Mouse (Mus musculus) midbrain, embryonic 13.5 days (tissue): Measurements from ENCODE around the gene Clec4a2. TPM values are rescaled to one million over a fixed set of nuclear protein-coding genes. Genes with fewer than 3 reads are reported as not detected.
"Not testable (repeated sequence)": the region's sequence is repeated elsewhere in the genome, so short reads cannot be mapped to it uniquely, and the experiment has no call there.

Source experiments
- ATAC-seq: fragments of 200-750 bp; cut with Nextera tagmentation; 2 replicates; pipeline ENCODE4 v1.8.0; 2017; ENCODE audit warnings: mild to moderate bottlenecking, moderate TSS enrichment, moderate library complexity
- H3K27ac ChIP-seq: fragments of 300-500 bp; sonication (generic); 2 replicates; pipeline ENCODE4 v1.5.1; 2015; ENCODE audit warnings: inconsistent platforms, mild to moderate bottlenecking, moderate library complexity
- H3K27me3 ChIP-seq: fragments of 300-500 bp; sonication (generic); 2 replicates; pipeline ENCODE4 v1.6.1; 2015; ENCODE audit warnings: mild to moderate bottlenecking, inconsistent platforms
- H3K36me3 ChIP-seq: fragments of 300-500 bp; sonication (generic); 2 replicates; pipeline ENCODE4 v1.6.1; 2015; ENCODE audit warnings: mild to moderate bottlenecking, inconsistent platforms
- H3K4me1 ChIP-seq: fragments of 300-500 bp; sonication (generic); replicated peaks from 2 replicates; pipeline ENCODE4 v1.6.1; 2015; ENCODE audit warnings: inconsistent platforms
- H3K4me2 ChIP-seq: fragments of 300-500 bp; sonication (generic); replicated peaks from 2 replicates; pipeline ENCODE4 v1.6.1; 2015; ENCODE audit warnings: moderate library complexity, mild to moderate bottlenecking, inconsistent platforms
- H3K4me3 ChIP-seq: fragments of 300-500 bp; sonication (generic); replicated peaks from 2 replicates; pipeline ENCODE4 v1.5.1; 2015; ENCODE audit warnings: mild to moderate bottlenecking, inconsistent platforms
- H3K9ac ChIP-seq: fragments of 300-500 bp; sonication (generic); replicated peaks from 2 replicates; pipeline ENCODE4 v1.6.1; 2015; ENCODE audit warnings: mild to moderate bottlenecking, inconsistent platforms
- H3K9me3 ChIP-seq: fragments of 300-500 bp; sonication (generic); 2 replicates; pipeline ENCODE4 v1.6.1; 2016; ENCODE audit warnings: mild to moderate bottlenecking, inconsistent platforms
- WGBS: fragments of 180-500 bp; shearing (Covaris S2); methylation state at CpG from one replicate; pipeline ENCODE4 v1.1.7; 2015; 5-methylcytosine and 5-hydroxymethylcytosine counted together
- polyA plus RNA-seq: library from polyadenylated mRNA; unstranded; fragments of >200 nt; fragmentation: Nextera tagmentation; extraction: Ambion mirVana; gene quantifications from 2 replicates; pipeline ENCODE4 v1.2.1, GENCODE M21; 2015

The Clec4a2 gene
- 0.96 and 1.0 TPM in 2 replicates for polyA plus RNA-seq

DNA sequence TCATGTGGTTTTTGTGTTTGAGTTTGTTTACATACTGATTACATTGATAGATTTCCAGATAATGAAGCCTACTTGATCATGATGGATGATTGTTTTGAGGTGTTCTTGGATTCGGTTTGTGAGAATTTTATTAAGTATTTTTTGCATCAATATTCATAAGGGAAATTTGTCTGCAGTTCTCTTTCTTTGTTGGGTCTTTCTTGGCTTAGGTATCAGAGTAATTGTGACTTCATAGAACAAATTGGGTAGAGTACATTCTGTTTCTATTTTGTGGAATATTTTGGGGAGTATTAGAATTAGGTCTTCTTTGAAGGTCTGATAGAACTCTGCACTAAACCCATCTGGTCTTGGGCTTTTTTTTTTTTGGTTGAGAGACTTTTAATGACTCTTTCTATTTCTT is at the start of gene Clec4a2:
Gene Clec4a2 (plus strand): TSS at position 301 of the 400 bp plus-strand sequence.
- H3K27ac ChIP-seq, H3K27me3 ChIP-seq, H3K36me3 ChIP-seq, ATAC-seq, H3K4me3 ChIP-seq, H3K4me2 ChIP-seq, H3K9me3 ChIP-seq, H3K9ac ChIP-seq, H3K4me1 ChIP-seq: not testable (repeated sequence)
- WGBS, result 64% methylated on average over 1 of the region's 1 CpGs

DNA sequence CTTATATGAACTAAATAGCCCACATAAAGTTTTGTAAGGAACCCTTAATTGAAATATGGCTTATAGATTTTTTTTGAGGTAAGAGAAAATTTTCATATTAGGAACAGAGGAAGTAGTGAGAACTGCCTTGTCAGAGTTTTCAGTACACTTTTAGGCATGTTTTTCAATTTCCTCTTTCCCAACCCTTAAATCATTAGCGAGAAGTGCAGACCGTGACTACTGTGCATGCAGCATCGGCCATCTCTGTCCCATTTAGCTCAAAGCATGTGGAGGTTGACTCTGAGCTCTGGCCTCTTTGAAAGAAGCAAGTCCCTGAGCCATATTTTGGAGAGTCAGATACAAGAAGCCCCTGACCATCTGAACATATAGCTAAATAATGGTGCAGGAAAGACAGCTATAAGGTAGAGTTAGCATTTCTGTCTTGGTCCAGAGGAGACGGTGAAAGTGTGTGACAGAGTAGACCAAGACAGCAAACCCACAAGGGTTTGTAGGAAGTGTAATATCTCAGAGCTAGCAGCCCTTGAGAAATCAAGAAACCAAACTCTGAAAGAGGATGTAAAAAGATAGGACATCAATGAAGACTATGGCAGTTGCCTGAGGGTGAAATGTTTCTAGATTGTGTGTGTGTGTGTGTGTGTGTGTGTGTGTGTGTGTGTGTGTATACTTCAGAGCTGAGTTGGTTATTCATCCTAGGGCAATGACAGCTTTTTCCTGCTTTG is 10.9 kb upstream of the Clec4a2 start:
- H3K9ac ChIP-seq, result no peak overlapping the region
- H3K4me1 ChIP-seq, result no peaks in the 10 kb centered on the region
- no peak overlapping the region for H3K4me2 ChIP-seq
- no peaks in the 10 kb centered on the region for H3K36me3 ChIP-seq
- peaks cover 5% of the 10 kb centered on the region; the same call in 1 of the 2 replicates for H3K9me3 ChIP-seq
- ATAC-seq, result no peak
- whole genome bisulfite sequencing, result 96% methylated on average over 4 of the region's 4 CpGs
- no peak overlapping the region for H3K4me3 ChIP-seq
- no peaks in the 10 kb centered on the region for H3K27me3 ChIP-seq
- H3K27ac ChIP-seq, result no peak overlapping the region

DNA sequence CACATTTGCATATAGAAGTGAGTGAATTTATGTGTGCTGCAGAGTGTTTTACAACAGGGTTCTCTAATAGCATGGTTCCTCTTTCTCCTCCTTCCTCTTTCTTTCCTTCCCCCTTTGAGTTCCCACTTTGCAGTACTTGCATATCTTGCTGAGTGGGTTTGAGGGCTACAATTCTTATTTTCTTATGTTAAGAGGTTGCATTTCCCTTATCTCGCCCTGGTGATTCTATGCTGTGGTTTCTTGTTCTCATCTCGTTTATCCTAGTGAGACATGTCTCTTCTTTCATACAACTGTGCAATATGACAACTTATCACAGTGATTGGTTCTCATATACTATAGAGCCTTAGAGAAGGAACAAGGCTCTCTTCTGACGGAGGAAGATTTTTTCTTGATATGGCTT is 17.0 kb downstream of the Clec4a2 start:
- H3K36me3 ChIP-seq, result no peaks in the 10 kb centered on the region
- no peak overlapping the region for H3K27ac ChIP-seq
- H3K4me3 ChIP-seq, result no peak overlapping the region
- H3K9ac ChIP-seq, result no peak overlapping the region
- H3K4me1 ChIP-seq, result no peaks in the 10 kb centered on the region
- no peaks in the 10 kb centered on the region for H3K27me3 ChIP-seq
- H3K9me3 ChIP-seq, result no peaks in the 10 kb centered on the region
- 71% methylated on average over 3 of the region's 3 CpGs for WGBS
- no peak for ATAC-seq
- H3K4me2 ChIP-seq, result no peak overlapping the region

DNA sequence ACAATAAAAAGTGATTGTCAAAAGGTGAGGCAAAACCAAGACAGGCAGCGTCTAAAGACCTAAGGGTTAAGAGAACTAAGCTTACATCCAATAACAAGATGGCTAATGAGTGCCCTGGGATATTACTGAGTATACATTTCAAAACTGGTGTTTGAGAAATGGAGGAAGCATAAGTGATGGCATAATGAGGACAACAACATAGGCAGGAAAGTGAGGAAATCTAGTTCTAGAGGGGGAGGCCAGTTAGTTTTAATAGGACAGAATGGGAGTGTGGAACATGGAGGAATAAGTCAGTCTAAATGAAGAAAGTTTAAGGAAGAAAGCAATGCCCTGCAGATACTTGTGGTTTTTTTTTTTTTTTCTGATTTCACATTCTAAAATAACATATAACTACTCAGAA is 20.9 kb downstream of the Clec4a2 start:
- ATAC-seq, result no peak
- H3K4me1 ChIP-seq, result no peaks in the 10 kb centered on the region
- no peak overlapping the region for H3K4me2 ChIP-seq
- H3K9me3 ChIP-seq, result no peaks in the 10 kb centered on the region
- no peak overlapping the region for H3K9ac ChIP-seq
- 59% methylated on average over 1 of the region's 1 CpGs for WGBS
- no peak overlapping the region for H3K27ac ChIP-seq
- H3K36me3 ChIP-seq, result no peaks in the 10 kb centered on the region
- H3K27me3 ChIP-seq, result no peaks in the 10 kb centered on the region
- H3K4me3 ChIP-seq, result no peak overlapping the region

DNA sequence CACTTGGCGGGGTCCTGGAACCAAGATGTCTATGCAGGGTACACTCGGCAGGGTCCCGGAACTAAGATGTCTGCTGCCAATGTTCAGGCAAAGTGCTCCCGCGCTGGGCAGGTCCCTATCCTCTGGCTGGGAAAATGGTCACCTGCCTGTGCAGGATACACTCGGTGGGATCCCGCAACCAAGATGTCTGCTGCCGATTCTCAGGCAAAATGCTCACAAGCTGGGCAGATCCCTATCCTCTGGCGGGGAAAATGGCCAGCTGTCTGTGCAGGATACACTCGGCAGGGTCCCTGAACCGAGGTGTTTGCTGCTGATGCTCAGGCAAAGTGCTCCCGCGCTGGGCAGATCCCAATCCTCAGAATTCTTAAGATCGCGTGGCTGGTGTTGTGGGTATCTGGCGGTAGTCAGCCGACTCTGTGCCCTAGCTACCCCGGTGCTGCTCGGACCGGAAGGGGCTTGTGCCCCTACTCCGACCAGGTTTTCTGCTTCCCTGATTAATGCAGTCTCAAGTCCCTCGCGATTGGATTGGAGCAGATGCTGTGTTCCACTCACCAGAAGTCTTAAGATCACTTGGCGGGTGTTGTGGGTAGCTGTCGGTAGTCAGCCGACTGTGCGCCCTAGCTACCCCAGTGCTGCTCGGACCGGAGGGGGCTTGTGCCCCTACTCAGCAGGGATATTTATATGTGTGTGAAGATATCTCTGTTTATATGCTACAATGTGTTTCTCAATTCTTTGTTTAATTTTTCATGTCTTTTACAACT is 31.7 kb downstream of the Clec4a2 start:
- H3K4me3 ChIP-seq, H3K27me3 ChIP-seq, H3K36me3 ChIP-seq, H3K4me2 ChIP-seq, H3K9me3 ChIP-seq, ATAC-seq, H3K4me1 ChIP-seq, H3K9ac ChIP-seq, H3K27ac ChIP-seq: not testable (repeated sequence)
- whole genome bisulfite sequencing, result 75% methylated on average over 29 of the region's 29 CpGs

DNA sequence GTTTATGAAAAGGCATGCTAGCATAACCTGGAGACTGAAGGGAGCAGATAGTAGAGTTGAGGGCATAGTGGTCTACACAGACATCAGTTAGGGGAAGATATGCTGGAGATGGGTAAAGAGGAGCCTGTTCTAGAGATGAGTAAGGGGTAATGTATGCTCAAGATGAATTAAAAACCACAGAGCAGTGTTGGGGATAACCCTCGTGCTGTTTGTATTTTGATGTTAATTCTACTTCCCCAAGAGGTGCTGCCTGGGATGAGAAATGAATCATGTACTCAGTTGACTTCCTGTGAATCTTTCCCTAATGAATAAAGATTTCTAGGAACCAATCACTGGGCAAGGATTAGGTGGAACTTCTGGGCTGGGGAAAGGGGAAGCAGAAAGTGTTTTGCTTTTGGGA is 63.9 kb downstream of the Clec4a2 start:
- 51% methylated on average over 1 of the region's 1 CpGs for WGBS
- no peak for ATAC-seq
- H3K4me1 ChIP-seq, result no peaks in the 10 kb centered on the region
- H3K27me3 ChIP-seq, result no peaks in the 10 kb centered on the region
- H3K4me3 ChIP-seq, result no peak overlapping the region
- H3K4me2 ChIP-seq, result no peak overlapping the region
- no peak overlapping the region for H3K27ac ChIP-seq
- H3K9ac ChIP-seq, result no peak overlapping the region
- H3K36me3 ChIP-seq, result no peaks in the 10 kb centered on the region
- H3K9me3 ChIP-seq, result no peaks in the 10 kb centered on the region

DNA sequence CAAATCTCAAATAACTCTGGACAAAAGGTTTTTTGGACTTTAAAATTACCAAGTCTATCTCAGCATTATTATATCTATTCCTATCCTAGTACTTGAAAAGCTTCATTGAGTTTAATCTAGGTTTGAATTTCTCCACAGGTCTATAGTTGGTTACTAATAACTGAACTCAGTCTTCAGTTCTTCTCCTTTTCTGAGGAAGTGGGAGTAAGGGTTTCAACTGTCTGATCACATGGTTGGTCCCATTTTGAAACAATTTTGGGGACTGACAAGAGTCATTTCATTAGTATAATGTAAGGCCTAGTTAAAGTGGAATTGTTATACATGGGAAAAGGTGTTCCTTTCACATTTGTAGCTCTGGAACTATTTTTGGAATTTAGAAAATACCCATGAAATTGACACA is 64.8 kb downstream of the Clec4a2 start:
- Histone ChIP-seq H3K4me1 (no peaks in the 10 kb centered on the region), H3K9me3 (no peaks in the 10 kb centered on the region), H3K4me3 (no peak overlapping the region), H3K27me3 (no peaks in the 10 kb centered on the region), H3K9ac (no peak overlapping the region), H3K36me3 (no peaks in the 10 kb centered on the region), H3K4me2 (no peak overlapping the region), H3K27ac (no peak overlapping the region)
- ATAC-seq, result no peak

DNA sequence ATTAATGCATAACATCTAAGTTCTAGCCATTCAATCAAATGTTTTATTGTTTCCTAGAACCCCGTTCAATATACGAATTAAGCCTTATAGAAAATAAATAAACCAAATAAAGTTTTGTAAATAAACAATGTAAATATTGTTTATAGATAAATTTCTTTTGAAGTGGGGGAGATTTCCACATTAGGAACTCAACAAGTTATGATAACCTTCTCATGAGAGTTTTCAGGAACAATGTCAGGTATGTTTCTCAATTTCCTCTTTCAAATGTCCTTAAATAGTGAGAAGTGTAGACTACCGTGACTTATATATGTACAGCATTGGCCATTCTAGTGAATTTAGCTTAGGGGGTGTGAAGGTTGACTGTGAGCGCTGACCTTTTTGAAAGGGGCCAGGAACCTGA is 66.4 kb downstream of the Clec4a2 start, which contains the start of gene Clec4b2:
Gene Clec4b2 (plus strand): TSS at position 301 of the 400 bp plus-strand sequence.
- Histone ChIP-seq H3K9me3 (no peaks in the 10 kb centered on the region), H3K4me2 (no peak within 1 kb of the TSS), H3K27ac (no peak within 1 kb of the TSS), H3K4me3 (no peak within 1 kb of the TSS), H3K9ac (no peak within 1 kb of the TSS), H3K36me3 (no peaks in the 10 kb centered on the region), H3K4me1 (no peaks in the 10 kb centered on the region), H3K27me3 (no peaks in the 10 kb centered on the region)
- ATAC-seq, result no peak
- 92% methylated on average over 4 of the region's 4 CpGs for WGBS

DNA sequence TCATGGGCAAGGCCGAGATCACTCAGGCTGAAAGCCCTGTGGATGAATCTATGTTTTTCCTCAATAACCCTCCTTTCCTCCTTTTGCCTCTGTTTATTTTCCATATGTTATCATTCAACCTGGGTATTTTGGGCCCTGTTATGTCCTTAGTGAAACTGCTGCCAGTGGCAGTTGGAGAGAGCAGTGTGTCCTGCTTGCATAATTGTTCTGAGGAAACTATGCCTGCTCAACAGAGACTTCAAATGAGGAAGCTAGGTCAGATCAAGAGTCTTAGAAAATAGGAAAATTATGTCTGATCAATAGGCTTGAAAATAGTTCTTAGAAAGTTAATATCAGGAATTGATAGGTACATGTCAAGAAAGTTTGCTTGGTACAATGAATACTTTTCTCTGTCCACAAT is 69.3 kb downstream of the Clec4a2 start:
- H3K4me1 ChIP-seq, result no peaks in the 10 kb centered on the region
- ATAC-seq, result no peak
- no peaks in the 10 kb centered on the region for H3K36me3 ChIP-seq
- H3K9me3 ChIP-seq, result no peaks in the 10 kb centered on the region
- no peak overlapping the region for H3K4me2 ChIP-seq
- H3K27me3 ChIP-seq, result no peaks in the 10 kb centered on the region
- H3K9ac ChIP-seq, result no peak overlapping the region
- WGBS, result 74% methylated on average over 1 of the region's 1 CpGs
- H3K4me3 ChIP-seq, result no peak overlapping the region
- no peak overlapping the region for H3K27ac ChIP-seq

DNA sequence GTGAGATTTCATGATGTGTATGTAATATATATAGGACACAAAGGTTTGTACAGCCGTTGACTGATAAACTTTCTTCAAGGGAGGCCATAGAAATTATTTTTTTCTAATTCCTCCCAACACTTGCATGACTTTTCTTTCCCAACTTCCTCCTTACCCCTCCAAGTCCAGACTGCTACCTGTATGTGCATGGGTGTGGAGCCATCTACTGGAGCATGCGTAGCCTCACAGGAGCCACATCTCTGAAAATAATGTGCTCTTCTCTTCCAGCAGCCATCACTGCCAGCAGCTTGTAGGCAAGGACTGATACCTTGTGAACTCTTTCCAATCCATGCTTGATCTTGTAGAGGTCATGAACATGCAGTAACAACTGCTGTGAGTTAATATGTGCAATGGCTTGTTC is 78.6 kb downstream of the Clec4a2 start:
- not testable (repeated sequence) for H3K27me3 ChIP-seq, H3K36me3 ChIP-seq
- 78% methylated on average over 2 of the region's 2 CpGs for WGBS

More for the DNA sequence above, 78.6 kb downstream of the Clec4a2 start:
- H3K4me2 ChIP-seq, H3K9me3 ChIP-seq, H3K4me3 ChIP-seq, H3K9ac ChIP-seq, ATAC-seq, H3K27ac ChIP-seq, H3K4me1 ChIP-seq: not testable (repeated sequence)
